Mouse (Mus musculus) C2C12 (cell line): ENCODE data around the gene Maff.

ENCODE experiments used
- CTCF ChIP-seq: IDR thresholded peaks from one replicate; pipeline ENCODE4 v1.5.1; 2011; ENCODE audit not compliant: control insufficient read depth, insufficient read depth, insufficient read length
- MAX ChIP-seq: IDR thresholded peaks from one replicate; pipeline ENCODE4 v1.6.1; 2011; ENCODE audit warnings: mild to moderate bottlenecking, control low read depth
- MYOG ChIP-seq: IDR thresholded peaks from one replicate; pipeline ENCODE4 v1.6.1; 2011; ENCODE audit not compliant: control insufficient read depth, insufficient read length; ENCODE audit errors: extremely low read depth
- USF1 ChIP-seq: IDR thresholded peaks from one replicate; pipeline ENCODE4 v1.6.1; 2011; ENCODE audit warnings: low read depth, mild to moderate bottlenecking, control low read depth, moderate library complexity

- TF ChIP-seq USF1 (no peak), CTCF (no peak), MAX (no peak), MYOG (no peak)
Measured at GRCm38 (mm10) chr15:79350866-79351265, 4.4 kb downstream of the Maff start.
